In genomic region chr12:17723999-17724398, GRCm38 (mm10) we compare ENCODE assay signal across 11 mouse cellular contexts. TPM values are rescaled to one million over a fixed set of nuclear protein-coding genes. Genes with fewer than 3 reads are reported as not detected.
A peak's percentile ranks its signal among the peaks of the same experiment; 100 is the strongest.
DNase-seq lines count a peak whose midpoint lies in the region; ATAC-seq and TF ChIP-seq lines count a peak whose summit lies in the region.
"Had no signal": no experiment of that assay in that cellular context is flagged by ENCODE, and none has a peak within 500 bp of the region (broad histone marks: within the 10 kb centered on the region; RNA-seq: fewer than 3 reads in every experiment).

No protein-coding gene starts in this region.

- no peak overlapping the region for H3K9ac ChIP-seq in forebrain, embryonic 16.5 days (replicated peaks; ENCODE audit: low read depth, low read length)
- H3K9ac ChIP-seq in kidney, postnatal 0 days (ENCODE audit: low read depth, low read length): no peak overlapping the region
- H3K9ac ChIP-seq: midbrain, embryonic 12.5 days had no signal

- peak overlapping the region; percentile 51 for H3K27ac ChIP-seq in forebrain, embryonic 10.5 days
- no peak overlapping the region for H3K27ac ChIP-seq in forebrain, embryonic 16.5 days (ENCODE audit: low read length)
- peak overlapping the region; percentile 57; the same call in 1 of the 2 replicates for H3K27ac ChIP-seq in kidney, postnatal 0 days
- peak overlapping the region; percentile 75 for H3K27ac ChIP-seq in embryonic facial prominence, embryonic 10.5 days (replicated peaks)
- H3K27ac ChIP-seq: midbrain, embryonic 12.5 days had no signal

- H3K4me2 ChIP-seq in forebrain, embryonic 16.5 days (ENCODE audit: low read length): no peak overlapping the region
- H3K4me2 ChIP-seq in kidney, postnatal 0 days (ENCODE audit: low read length): no peak overlapping the region
- H3K4me2 ChIP-seq: midbrain, embryonic 12.5 days had no signal

- no peak for TF ChIP-seq CTCF in kidney, postnatal 0 days (IDR thresholded peaks at IDR 0.05; ENCODE audit: low read depth)

- no peak for DNase-seq in forebrain, embryonic 10.5 days (ENCODE audit: extremely low spot score, low spot score)
- no peak for DNase-seq in kidney, postnatal 0 days (ENCODE audit: low spot score)
- no peak for DNase-seq in kidney, postnatal 4 days
- DNase-seq in embryonic facial prominence, embryonic 10.5 days (ENCODE audit: low spot score): no peak
- peak; percentile 70 for DNase-seq in lung, postnatal 25 days (ENCODE audit: low spot score)
- no peak for DNase-seq in urinary bladder, postnatal 36 days (ENCODE audit: low spot score in 2 of 2)
- no peak for DNase-seq in gastrocnemius, postnatal 36 days
- DNase-seq: adrenal gland, postnatal 10 days; kidney, adult 8-10 months had no signal

- H3K4me1 ChIP-seq in forebrain, embryonic 10.5 days: peaks cover 47% of the 10 kb centered on the region
- H3K4me1 ChIP-seq in forebrain, embryonic 16.5 days (replicated peaks; ENCODE audit: control insufficient read depth, insufficient read depth, low read length): peaks cover 22% of the 10 kb centered on the region
- H3K4me1 ChIP-seq in kidney, postnatal 0 days (replicated peaks; ENCODE audit: insufficient read depth, low read length): peaks cover 23% of the 10 kb centered on the region
- peaks cover 64% of the 10 kb centered on the region for H3K4me1 ChIP-seq in embryonic facial prominence, embryonic 10.5 days

- 77% methylated on average over 6 of the region's 6 CpGs for whole genome bisulfite sequencing in forebrain, embryonic 10.5 days
- WGBS in forebrain, embryonic 16.5 days: 79% methylated on average over 6 of the region's 6 CpGs
- WGBS in kidney, postnatal 0 days: 39% methylated on average over 6 of the region's 6 CpGs
- 73% methylated on average over 6 of the region's 6 CpGs for WGBS in embryonic facial prominence, embryonic 10.5 days

- H3K36me3 ChIP-seq in forebrain, embryonic 10.5 days (replicated peaks): peaks cover 5% of the 10 kb centered on the region; the same call in 1 of the 2 replicates
- no peaks in the 10 kb centered on the region for H3K36me3 ChIP-seq in forebrain, embryonic 16.5 days (ENCODE audit: control insufficient read depth, insufficient read depth)
- no peaks in the 10 kb centered on the region for H3K36me3 ChIP-seq in kidney, postnatal 0 days (ENCODE audit: insufficient read depth, low read length)
- no peaks in the 10 kb centered on the region for H3K36me3 ChIP-seq in embryonic facial prominence, embryonic 10.5 days (replicated peaks)
- H3K36me3 ChIP-seq: midbrain, embryonic 12.5 days had no signal

- no peak overlapping the region for H3K4me3 ChIP-seq in forebrain, embryonic 10.5 days
- no peak overlapping the region for H3K4me3 ChIP-seq in forebrain, embryonic 16.5 days (replicated peaks; ENCODE audit: low read length)
- no peak overlapping the region for H3K4me3 ChIP-seq in kidney, postnatal 0 days (replicated peaks; ENCODE audit: low read depth, low read length)
- H3K4me3 ChIP-seq in embryonic facial prominence, embryonic 10.5 days: no peak overlapping the region
- H3K4me3 ChIP-seq: midbrain, embryonic 12.5 days had no signal

- no peak for ATAC-seq in forebrain, embryonic 16.5 days
- no peak for ATAC-seq in kidney, postnatal 0 days (replicated peaks; ENCODE audit: low FRiP score, low read depth)

- intact Hi-C loops in gastrocnemius, postnatal 36 days (cut with DNase I): no loop called here

- no peaks in the 10 kb centered on the region for H3K9me3 ChIP-seq in forebrain, embryonic 10.5 days
- no peaks in the 10 kb centered on the region for H3K9me3 ChIP-seq in forebrain, embryonic 16.5 days (ENCODE audit: control insufficient read depth, low read length)
- H3K9me3 ChIP-seq in kidney, postnatal 0 days (replicated peaks; ENCODE audit: low read length): no peaks in the 10 kb centered on the region
- H3K9me3 ChIP-seq in embryonic facial prominence, embryonic 10.5 days: no peaks in the 10 kb centered on the region; the same call in 1 of the 2 replicates
- H3K9me3 ChIP-seq: midbrain, embryonic 12.5 days had no signal

- H3K27me3 ChIP-seq in forebrain, embryonic 10.5 days (ENCODE audit: poor library complexity, severe bottlenecking): no peaks in the 10 kb centered on the region
- no peaks in the 10 kb centered on the region for H3K27me3 ChIP-seq in forebrain, embryonic 16.5 days (replicated peaks; ENCODE audit: control insufficient read depth, insufficient read depth, low read length)
- no peaks in the 10 kb centered on the region for H3K27me3 ChIP-seq in kidney, postnatal 0 days (ENCODE audit: insufficient read depth, low read length)
- no peaks in the 10 kb centered on the region for H3K27me3 ChIP-seq in embryonic facial prominence, embryonic 10.5 days (replicated peaks; ENCODE audit: low read depth, poor library complexity, severe bottlenecking)
- H3K27me3 ChIP-seq: midbrain, embryonic 12.5 days had no signal

RNA-seq across cellular contexts. Expression of gene Hpcal1, which starts 33.3 kb away (rescaled TPM):
- 36.7 and 36.8 TPM in 2 replicates for polyA plus RNA-seq in forebrain, embryonic 10.5 days (2016; fragmentation: Nextera tagmentation; extraction: Ambion mirVana)
- 34.6 and 47.1 TPM in 2 replicates for polyA plus RNA-seq in forebrain, embryonic 16.5 days (2015; fragmentation: Nextera tagmentation; extraction: Ambion mirVana)
- 70.6 and 71.0 TPM in 2 replicates for polyA plus RNA-seq in kidney, postnatal 0 days (2015; fragmentation: Nextera tagmentation; extraction: Ambion mirVana)
- 34.2 and 37.4 TPM in 2 replicates for polyA plus RNA-seq in embryonic facial prominence, embryonic 10.5 days (2016; fragmentation: Nextera tagmentation; extraction: Ambion mirVana)
- total RNA-seq in gastrocnemius, postnatal 36 days (2021): 1 to 10 TPM; 6.3 to 8.1 TPM
